ENCODE assay signal across 29 mouse cellular contexts in genomic region chrX:139933507-139933906, GRCm38 (mm10).
DNase-seq lines count a peak whose midpoint lies in the region; ATAC-seq and TF ChIP-seq lines count a peak whose summit lies in the region.
"Had no signal": no experiment of that assay in that cellular context is flagged by ENCODE, and none has a peak within 500 bp of the region (broad histone marks: within the 10 kb centered on the region; RNA-seq: fewer than 3 reads in every experiment).

No protein-coding gene starts in this region.

- no peaks in the 10 kb centered on the region for H3K27me3 ChIP-seq in C2C12 (ENCODE audit: control insufficient read depth, insufficient read depth, insufficient read length)
- no peaks in the 10 kb centered on the region for H3K27me3 ChIP-seq in liver, embryonic 12.5 days (replicated peaks)
- H3K27me3 ChIP-seq in heart, embryonic 10.5 days (ENCODE audit: insufficient read depth, poor library complexity, severe bottlenecking): no peaks in the 10 kb centered on the region
- H3K27me3 ChIP-seq: forebrain, embryonic 12.5 days; heart, embryonic 13.5 days; hindbrain, embryonic 15.5 days; liver, embryonic 13.5 days; midbrain, embryonic 15.5 days; neural tube, embryonic 12.5 days had no signal

- no peak for ATAC-seq in liver, embryonic 12.5 days
- ATAC-seq: forebrain, postnatal 0 days; inflammation-experienced regulatory T-cells, adult 6 months; midbrain, embryonic 15.5 days had no signal

- H3K79me2 ChIP-seq in C2C12 (ENCODE audit: control insufficient read depth, insufficient read depth): no peaks in the 10 kb centered on the region

- H3K4me1 ChIP-seq in lung, adult 2 months (ENCODE audit: control insufficient read depth, insufficient read depth, low read length): no peaks in the 10 kb centered on the region
- H3K4me1 ChIP-seq in liver, embryonic 12.5 days: no peaks in the 10 kb centered on the region
- H3K4me1 ChIP-seq in heart, embryonic 10.5 days: no peaks in the 10 kb centered on the region
- H3K4me1 ChIP-seq: forebrain, embryonic 12.5 days; heart, embryonic 13.5 days; hindbrain, embryonic 15.5 days; kidney, embryonic 15.5 days; liver, embryonic 13.5 days; midbrain, embryonic 15.5 days; neural tube, embryonic 12.5 days had no signal

- no peaks in the 10 kb centered on the region for H3K79me3 ChIP-seq in C2C12 (ENCODE audit: low read depth)

- no peak for TF ChIP-seq POLR2A in lung, adult 2 months (IDR thresholded peaks at IDR 0.05; ENCODE audit: borderline replicate concordance, extremely low read depth, low read depth, low read length)

- 65% methylated on average over 1 of the region's 1 CpGs for WGBS in lung, adult 2 months
- 89% methylated on average over 1 of the region's 1 CpGs for WGBS in liver, embryonic 12.5 days (ENCODE audit: insufficient replicate concordance)
- WGBS in heart, embryonic 10.5 days: 74% methylated on average over 1 of the region's 1 CpGs

- H3K27ac ChIP-seq in liver, embryonic 12.5 days: no peak overlapping the region
- no peak overlapping the region for H3K27ac ChIP-seq in heart, embryonic 10.5 days
- H3K27ac ChIP-seq: forebrain, embryonic 12.5 days; heart, adult 2 months; heart, embryonic 13.5 days; hindbrain, embryonic 15.5 days; kidney, embryonic 15.5 days; liver, embryonic 13.5 days; midbrain, embryonic 15.5 days; neural tube, embryonic 12.5 days had no signal

- DNase-seq in lung, postnatal 10 days: peak; percentile 1
- no peak for DNase-seq in lung, adult 2 months
- DNase-seq in fibroblast of lung, adult 2 months (ENCODE audit: low read depth): peak; percentile 45
- no peak for DNase-seq in heart, embryonic 10.5 days (ENCODE audit: low spot score)
- no peak for DNase-seq in right cerebral cortex, postnatal 25 days
- DNase-seq: adrenal gland, postnatal 25 days; cerebellum, adult 18-20 months; cerebellum, postnatal 10 days; forebrain, postnatal 0 days; heart, adult 2 months; heart, postnatal 10 days; kidney, adult 18-20 months; kidney, postnatal 25 days; left cerebral cortex, postnatal 4 days; liver, embryonic 13.5 days; right cerebral cortex, adult 18-20 months; right cerebral cortex, postnatal 4 days; thymus, adult 2 months; thymus, postnatal 36 days had no signal

- H3K9ac ChIP-seq in liver, embryonic 12.5 days: no peak overlapping the region
- H3K9ac ChIP-seq: forebrain, embryonic 12.5 days; forebrain, postnatal 0 days; heart, embryonic 13.5 days; hindbrain, embryonic 15.5 days; kidney, embryonic 15.5 days; liver, embryonic 13.5 days; midbrain, embryonic 15.5 days; neural tube, embryonic 12.5 days had no signal

- no peaks in the 10 kb centered on the region for H3K9me3 ChIP-seq in liver, embryonic 12.5 days (replicated peaks)
- no peaks in the 10 kb centered on the region for H3K9me3 ChIP-seq in heart, embryonic 10.5 days
- H3K9me3 ChIP-seq: forebrain, embryonic 12.5 days; heart, embryonic 13.5 days; hindbrain, embryonic 15.5 days; kidney, embryonic 15.5 days; liver, embryonic 13.5 days; midbrain, embryonic 15.5 days; neural tube, embryonic 12.5 days had no signal

- no peak overlapping the region for H3ac ChIP-seq in C2C12 (ENCODE audit: control insufficient read depth, insufficient read length, low read depth)

- no peak overlapping the region for H3K4me3 ChIP-seq in lung, adult 2 months (replicated peaks; ENCODE audit: extremely low read depth, low read depth, low read length)
- H3K4me3 ChIP-seq in C2C12 (ENCODE audit: insufficient read depth, poor library complexity, severe bottlenecking): no peak overlapping the region
- no peak overlapping the region for H3K4me3 ChIP-seq in liver, embryonic 12.5 days
- H3K4me3 ChIP-seq in heart, embryonic 10.5 days: no peak overlapping the region
- H3K4me3 ChIP-seq: erythroblast, embryonic 14.5 days; forebrain, embryonic 12.5 days; heart, adult 2 months; heart, embryonic 13.5 days; hindbrain, embryonic 15.5 days; kidney, embryonic 15.5 days; liver, embryonic 13.5 days; midbrain, embryonic 15.5 days; neural tube, embryonic 12.5 days had no signal

- no peaks in the 10 kb centered on the region for H3K36me3 ChIP-seq in C2C12 (ENCODE audit: control insufficient read depth, insufficient read depth)
- H3K36me3 ChIP-seq in liver, embryonic 12.5 days: no peaks in the 10 kb centered on the region
- H3K36me3 ChIP-seq in heart, embryonic 10.5 days: no peaks in the 10 kb centered on the region
- H3K36me3 ChIP-seq: forebrain, embryonic 12.5 days; heart, embryonic 13.5 days; hindbrain, embryonic 15.5 days; kidney, embryonic 15.5 days; liver, embryonic 13.5 days; midbrain, embryonic 15.5 days; neural tube, embryonic 12.5 days had no signal

- no peak overlapping the region for H3K4me2 ChIP-seq in liver, embryonic 12.5 days
- H3K4me2 ChIP-seq: forebrain, embryonic 12.5 days; heart, embryonic 13.5 days; hindbrain, embryonic 15.5 days; kidney, embryonic 15.5 days; liver, embryonic 13.5 days; midbrain, embryonic 15.5 days; neural tube, embryonic 12.5 days had no signal

- no peak for TF ChIP-seq CTCF in lung, adult 2 months (IDR thresholded peaks at IDR 0.05; ENCODE audit: insufficient read depth, low read length)
- no peak for TF ChIP-seq CTCF in C2C12 (IDR thresholded peaks at IDR 0.05; ENCODE audit: control insufficient read depth, insufficient read depth, insufficient read length)

TF ChIP-seq in C2C12, 6 proteins besides CTCF, POLR2A, EP300 and RAD21:
- TF ChIP-seq FOSL1 (IDR thresholded peaks at IDR 0.05; ENCODE audit: insufficient read depth, low read length, poor library complexity, severe bottlenecking) (no peak), CEBPB (IDR thresholded peaks at IDR 0.05; ENCODE audit: low read depth) (peak; percentile 77), MAX (IDR thresholded peaks at IDR 0.05) (no peak), MYOG (IDR thresholded peaks at IDR 0.05; ENCODE audit: control insufficient read depth, extremely low read depth, insufficient read length) (no peak), MYOD1 (IDR thresholded peaks at IDR 0.05; ENCODE audit: control insufficient read depth, insufficient read length, low read depth) (no peak), USF1 (IDR thresholded peaks at IDR 0.05; ENCODE audit: low read depth) (no peak)

Comparison
In these comparisons a context has a peak if more than half of its experiments do, and no peak if none do; other contexts are left out.
1. DNase-seq: peak in lung, postnatal 10 days (single experiment) and fibroblast of lung, adult 2 months (single experiment); none in lung, adult 2 months (single experiment), heart, embryonic 10.5 days (single experiment) and right cerebral cortex, postnatal 25 days (single experiment).